Mouse (Mus musculus): Measurements from ENCODE around the gene Slc29a1.

DNA sequence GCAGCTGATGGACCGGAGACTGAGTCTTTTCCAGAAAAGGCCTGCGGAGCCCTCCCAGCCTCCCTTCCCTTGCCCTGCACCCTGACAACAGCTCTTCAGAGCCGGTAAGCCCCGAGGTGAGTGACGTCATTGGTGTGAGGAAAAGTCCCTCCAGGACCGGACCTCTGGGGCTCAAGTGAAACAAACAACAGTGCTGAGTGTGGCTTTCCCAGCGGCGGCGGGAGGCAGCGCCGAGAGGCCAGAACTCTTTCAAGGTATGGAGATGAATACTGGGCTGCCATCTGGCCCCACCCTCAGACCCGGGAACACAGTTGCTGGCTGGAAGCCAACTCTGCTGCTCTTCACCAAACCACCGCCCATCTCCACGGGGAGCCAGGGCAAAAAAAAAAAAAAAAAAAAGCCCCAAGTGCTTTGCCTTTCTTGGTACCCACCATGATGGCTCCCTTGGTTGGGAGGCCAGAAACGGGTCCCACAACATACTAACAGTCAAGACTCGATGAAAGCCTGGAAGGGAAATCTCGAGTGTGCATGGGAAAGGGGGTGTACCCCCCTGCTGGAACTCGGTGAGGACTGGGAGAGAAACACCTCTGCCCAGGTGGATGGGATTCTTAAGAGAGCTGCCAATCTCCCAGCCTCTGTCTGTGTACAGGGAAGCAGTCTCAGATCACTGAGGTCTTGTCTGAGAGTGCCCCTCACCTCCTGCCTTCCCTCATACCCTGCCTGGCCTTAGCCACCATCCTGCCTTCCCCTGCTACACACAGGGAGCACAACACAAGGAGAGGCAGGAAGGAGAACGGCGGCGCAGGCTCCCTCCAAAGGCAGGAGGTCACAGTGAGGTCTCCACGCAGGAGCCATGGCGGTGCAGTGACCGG, 55.2 kb downstream of the Slc29a1 start:
- no peak for TF ChIP-seq CTCF (IDR thresholded peaks at IDR 0.05; ENCODE audit: borderline replicate concordance, control insufficient read depth, extremely low read depth, insufficient read depth, low read length, poor library complexity)
- TF ChIP-seq POLR2A (IDR thresholded peaks at IDR 0.05; ENCODE audit: control insufficient read depth, extremely low read depth, insufficient read depth, low read length, poor library complexity), result no peak
